8 mouse cellular contexts compared by ENCODE assay signal in genomic region chr10:82622671-82623552, GRCm38 (mm10). TPM values are rescaled to one million over a fixed set of nuclear protein-coding genes. Genes with fewer than 3 reads are reported as not detected.
A peak's percentile ranks its signal among the peaks of the same experiment; 100 is the strongest.
DNase-seq lines count a peak whose midpoint lies in the region; ATAC-seq and TF ChIP-seq lines count a peak whose summit lies in the region.

Gene 1190007I07Rik, minus strand, starts transcription at chr10:82623228.

- peak; percentile 79 for DNase-seq in 3134 (ENCODE audit: extremely low read depth, insufficient read length, low spot score)
- peak; percentile 90 for DNase-seq in adrenal gland, postnatal 36 days
- peak; percentile 91 to 92 for DNase-seq in heart, adult 18-20 months
- peak; percentile 97 for DNase-seq in kidney, adult 2 months
- DNase-seq in spleen, adult 2 months (ENCODE audit: low read depth in 1 of 2, low spot score in 2 of 2): peak; percentile 79 to 84

- no peak for TF ChIP-seq CTCF in kidney, adult 2 months (conservative IDR thresholded peaks at IDR 0.05; ENCODE audit: insufficient read depth, insufficient read length, low read depth, low read length)
- no peak for TF ChIP-seq CTCF in spleen, adult 2 months (IDR thresholded peaks at IDR 0.05; ENCODE audit: extremely low read depth, insufficient read depth, insufficient read length, insufficient replicate concordance)

- peak within 1 kb of the TSS; percentile 83 for H3K27ac ChIP-seq in embryonic facial prominence, embryonic 13.5 days
- H3K27ac ChIP-seq in kidney, adult 2 months (ENCODE audit: insufficient read depth, low read depth, low read length): peak within 1 kb of the TSS; percentile 75
- peak within 1 kb of the TSS; percentile 81 for H3K27ac ChIP-seq in limb, embryonic 12.5 days
- H3K27ac ChIP-seq in midbrain, embryonic 15.5 days: peak within 1 kb of the TSS; percentile 86
- H3K27ac ChIP-seq in spleen, adult 2 months (ENCODE audit: insufficient read depth, low read length): peak within 1 kb of the TSS; percentile 88

- H3K4me1 ChIP-seq in embryonic facial prominence, embryonic 13.5 days: peaks cover 5% of the 10 kb centered on the region; the same call in 1 of the 2 replicates
- peaks cover 2% of the 10 kb centered on the region; the same call in 1 of the 2 replicates for H3K4me1 ChIP-seq in kidney, adult 2 months (ENCODE audit: control insufficient read depth, insufficient read depth, low read length)
- peaks cover 5% of the 10 kb centered on the region; the same call in 1 of the 2 replicates for H3K4me1 ChIP-seq in limb, embryonic 12.5 days (replicated peaks)
- H3K4me1 ChIP-seq in midbrain, embryonic 15.5 days: peaks cover 6% of the 10 kb centered on the region
- H3K4me1 ChIP-seq in spleen, adult 2 months (ENCODE audit: control insufficient read depth, insufficient read depth, insufficient read length): no peaks in the 10 kb centered on the region

- H3K4me3 ChIP-seq in embryonic facial prominence, embryonic 13.5 days: peak within 1 kb of the TSS; percentile 73
- peak within 1 kb of the TSS; percentile 76 for H3K4me3 ChIP-seq in kidney, adult 2 months (ENCODE audit: insufficient read depth, low read depth, low read length)
- peak within 1 kb of the TSS; percentile 68 for H3K4me3 ChIP-seq in limb, embryonic 12.5 days (replicated peaks)
- peak within 1 kb of the TSS; percentile 60 for H3K4me3 ChIP-seq in midbrain, embryonic 15.5 days
- H3K4me3 ChIP-seq in spleen, adult 2 months (ENCODE audit: extremely low read depth, insufficient read depth, insufficient read length): peak within 1 kb of the TSS; percentile 82

- H3K9me3 ChIP-seq in embryonic facial prominence, embryonic 13.5 days: no peaks in the 10 kb centered on the region
- no peaks in the 10 kb centered on the region for H3K9me3 ChIP-seq in limb, embryonic 12.5 days
- no peaks in the 10 kb centered on the region for H3K9me3 ChIP-seq in midbrain, embryonic 15.5 days

- peak within 1 kb of the TSS; percentile 69 for H3K4me2 ChIP-seq in embryonic facial prominence, embryonic 13.5 days
- H3K4me2 ChIP-seq in limb, embryonic 12.5 days: peak within 1 kb of the TSS; percentile 62
- H3K4me2 ChIP-seq in midbrain, embryonic 15.5 days: peak within 1 kb of the TSS; percentile 66

- peaks cover 5% of the 10 kb centered on the region for H3K36me3 ChIP-seq in embryonic facial prominence, embryonic 13.5 days
- H3K36me3 ChIP-seq in kidney, adult 2 months (ENCODE audit: control insufficient read depth, insufficient read depth, low read length): no peaks in the 10 kb centered on the region
- H3K36me3 ChIP-seq in limb, embryonic 12.5 days: peaks cover 6% of the 10 kb centered on the region; the same call in 1 of the 2 replicates
- no peaks in the 10 kb centered on the region for H3K36me3 ChIP-seq in midbrain, embryonic 15.5 days (replicated peaks)
- no peaks in the 10 kb centered on the region for H3K36me3 ChIP-seq in spleen, adult 2 months (ENCODE audit: control insufficient read depth, insufficient read depth, low read length)

- ATAC-seq in embryonic facial prominence, embryonic 13.5 days (ENCODE audit: insufficient number of reproducible peaks, insufficient read depth, low FRiP score, low TSS enrichment, low read depth): peak; percentile 79
- ATAC-seq in limb, embryonic 12.5 days (ENCODE audit: insufficient number of reproducible peaks, insufficient read depth, low FRiP score, low TSS enrichment, low read depth): peak; percentile 77
- ATAC-seq in midbrain, embryonic 15.5 days (replicated peaks): peak; percentile 92

- no peak for TF ChIP-seq POLR2A in kidney, adult 2 months (IDR thresholded peaks at IDR 0.05; ENCODE audit: low read depth, low read length)
- TF ChIP-seq POLR2A in spleen, adult 2 months (IDR thresholded peaks at IDR 0.05; ENCODE audit: low read depth, low read length): peak; percentile 41

- no peaks in the 10 kb centered on the region for H3K27me3 ChIP-seq in embryonic facial prominence, embryonic 13.5 days
- no peaks in the 10 kb centered on the region for H3K27me3 ChIP-seq in kidney, adult 2 months (replicated peaks; ENCODE audit: control insufficient read depth, insufficient read depth, low read length)
- no peaks in the 10 kb centered on the region for H3K27me3 ChIP-seq in limb, embryonic 12.5 days
- no peaks in the 10 kb centered on the region for H3K27me3 ChIP-seq in midbrain, embryonic 15.5 days (replicated peaks)
- H3K27me3 ChIP-seq in spleen, adult 2 months (ENCODE audit: control insufficient read depth, insufficient read depth, low read length): no peaks in the 10 kb centered on the region

- H3K9ac ChIP-seq in embryonic facial prominence, embryonic 13.5 days: peak within 1 kb of the TSS; percentile 86
- H3K9ac ChIP-seq in limb, embryonic 12.5 days (replicated peaks): peak within 1 kb of the TSS; percentile 72
- H3K9ac ChIP-seq in midbrain, embryonic 15.5 days: peak within 1 kb of the TSS; percentile 64

- under 1% methylated on average over 59 of the region's 61 CpGs for WGBS in embryonic facial prominence, embryonic 13.5 days
- WGBS in kidney, adult 2 months: under 1% methylated on average over 61 of the region's 61 CpGs
- WGBS in limb, embryonic 12.5 days: under 1% methylated on average over 59 of the region's 61 CpGs
- WGBS in midbrain, embryonic 15.5 days: under 1% methylated on average over 61 of the region's 61 CpGs
- WGBS in spleen, adult 2 months: under 1% methylated on average over 59 of the region's 61 CpGs

RNA-seq across cellular contexts. Expression of gene 1190007I07Rik, which starts in this region (rescaled TPM):
- total RNA-seq in adrenal gland, postnatal 36 days (2021): 10 to 100 TPM; 23.4 to 26.6 TPM
- 39.7 and 43.2 TPM in 2 replicates for polyA plus RNA-seq in embryonic facial prominence, embryonic 13.5 days (2015; fragmentation: Nextera tagmentation; extraction: Ambion mirVana)
- total RNA-seq in heart, adult 18-20 months (2021): 10 to 100 TPM; 27.6 to 35.3 TPM
- 47.2 and 53.2 TPM in 2 replicates for polyA plus RNA-seq in kidney, adult 2 months (2012; rRNA removed)
- 45.1 and 54.3 TPM in 2 replicates for polyA plus RNA-seq in limb, embryonic 12.5 days (2016; fragmentation: Nextera tagmentation; extraction: Ambion mirVana)
- 28.4 and 36.4 TPM in 2 replicates for polyA plus RNA-seq in midbrain, embryonic 15.5 days (2015; fragmentation: Nextera tagmentation; extraction: Ambion mirVana)
- polyA plus RNA-seq in spleen, adult 2 months (2012; rRNA removed): 26.8 and 37.5 TPM in 2 replicates

Comparison
In these comparisons a context has a peak if more than half of its experiments do, and no peak if none do; other contexts are left out.
1. Peak in every context shown above with its lines: DNase-seq, ATAC-seq, H3K4me3 ChIP-seq and H3K27ac ChIP-seq.